Mouse (Mus musculus) lung, embryonic 14.5 days (tissue): ENCODE results near the gene Abcc5. TPM values are rescaled to one million over a fixed set of nuclear protein-coding genes. Genes with fewer than 3 reads are reported as not detected.
"Not testable (repeated sequence)": the region's sequence is repeated elsewhere in the genome, so short reads cannot be mapped to it uniquely, and the experiment has no call there.

Experiments
- ATAC-seq: fragments of 200-750 bp; cut with Nextera tagmentation; 2 replicates; pipeline ENCODE4 v1.8.0; 2017; ENCODE audit warnings: mild to moderate bottlenecking, moderate TSS enrichment, moderate library complexity; ENCODE audit not compliant: insufficient read depth
- DNase-seq: peaks from one replicate; pipeline ENCODE4 v3.0.0-alpha.2; 2015
- H3K27ac ChIP-seq: fragments of 300-500 bp; sonication (generic); 2 replicates; pipeline ENCODE4 v1.5.1; 2014; ENCODE audit warnings: low read depth, mild to moderate bottlenecking, moderate library complexity
- H3K27me3 ChIP-seq: fragments of 300-500 bp; sonication (generic); 2 replicates; pipeline ENCODE4 v1.6.1; 2014; ENCODE audit warnings: low read length, control low read depth; ENCODE audit not compliant: insufficient read depth
- H3K36me3 ChIP-seq: fragments of 300-500 bp; sonication (generic); 2 replicates; pipeline ENCODE4 v1.6.1; 2014; ENCODE audit warnings: control low read depth; ENCODE audit not compliant: insufficient read depth
- H3K4me1 ChIP-seq: fragments of 300-500 bp; sonication (generic); 2 replicates; pipeline ENCODE4 v1.6.1; 2014; ENCODE audit warnings: antibody characterized with exemption, control low read depth; ENCODE audit not compliant: insufficient read depth
- H3K4me2 ChIP-seq: fragments of 300-500 bp; sonication (generic); 2 replicates; pipeline ENCODE4 v1.6.1; 2014; ENCODE audit warnings: mild to moderate bottlenecking
- H3K4me3 ChIP-seq: fragments of 300-500 bp; sonication (generic); 2 replicates; pipeline ENCODE4 v1.5.1; 2014; ENCODE audit warnings: low read depth, low read length
- H3K9ac ChIP-seq: fragments of 300-500 bp; sonication (generic); 2 replicates; pipeline ENCODE4 v1.6.1; 2014
- H3K9me3 ChIP-seq: fragments of 300-500 bp; sonication (generic); 2 replicates; pipeline ENCODE4 v1.6.1; 2016; ENCODE audit warnings: low read depth, low read length, control low read depth
- CTCF ChIP-seq: IDR thresholded peaks from 2 replicates; pipeline ENCODE4 v1.5.1; 2016; ENCODE audit warnings: antibody characterized with exemption, low read depth
- WGBS: fragments of 180-500 bp; shearing (Covaris S2); extraction: QIAGEN DNeasy Blood & Tissue Kit; methylation state at CpG from one replicate; pipeline ENCODE4 v1.1.7; 2014; 5-methylcytosine and 5-hydroxymethylcytosine counted together
- polyA plus RNA-seq: library from polyadenylated mRNA; unstranded; fragments of >200 nt; fragmentation: Nextera tagmentation; extraction: Ambion mirVana; gene quantifications from 2 replicates; pipeline ENCODE4 v1.2.1, GENCODE M21; 2014

The Abcc5 gene
- polyA plus RNA-seq, 1 experiment from 2014 or later, result 63.0 TPM

- H3K4me3 ChIP-seq, result no peak overlapping the region
- ATAC-seq (no peak), DNase-seq (no peak)
- no peak for TF ChIP-seq CTCF
- no peaks in the 10 kb centered on the region for H3K36me3 ChIP-seq
- no peaks in the 10 kb centered on the region for H3K4me1 ChIP-seq
- H3K9ac ChIP-seq, result no peak overlapping the region
- no peaks in the 10 kb centered on the region for H3K9me3 ChIP-seq
- H3K4me2 ChIP-seq, result no peak overlapping the region
- no peak overlapping the region for H3K27ac ChIP-seq
- H3K27me3 ChIP-seq, result no peaks in the 10 kb centered on the region
Observed at GRCm38 (mm10) chr16:20464725-20465124, 38.5 kb upstream of the Abcc5 start.

GRCm38 (mm10) chr16:20458736-20459135, 32.5 kb upstream of the Abcc5 start:
- not testable (repeated sequence) for H3K4me1 ChIP-seq, H3K4me2 ChIP-seq, H3K9ac ChIP-seq, H3K4me3 ChIP-seq, H3K9me3 ChIP-seq, DNase-seq, H3K27ac ChIP-seq, H3K36me3 ChIP-seq, ATAC-seq, H3K27me3 ChIP-seq
- WGBS, result 87% methylated on average over 5 of the region's 5 CpGs

- no peak for ATAC-seq
- no peak for DNase-seq
Observed at GRCm38 (mm10) chr16:20456106-20456505, 29.9 kb upstream of the Abcc5 start.

GRCm38 (mm10) chr16:20454155-20454654, 28.0 kb upstream of the Abcc5 start:
- Histone ChIP-seq H3K36me3 (no peaks in the 10 kb centered on the region), H3K27me3 (no peaks in the 10 kb centered on the region), H3K27ac (no peak overlapping the region), H3K9me3 (no peaks in the 10 kb centered on the region), H3K4me1 (no peaks in the 10 kb centered on the region), H3K4me3 (no peak overlapping the region), H3K9ac (no peak overlapping the region), H3K4me2 (no peak overlapping the region)
- 87% methylated on average over 6 of the region's 6 CpGs for WGBS
- TF ChIP-seq CTCF, result no peak
- DNase-seq, result no peak
- no peak for ATAC-seq

More at GRCm38 (mm10) chr16:20456106-20456505, 29.9 kb upstream of the Abcc5 start:
- H3K4me3 ChIP-seq, result no peak overlapping the region
- no peak overlapping the region for H3K9ac ChIP-seq
- no peak overlapping the region for H3K4me2 ChIP-seq
- no peaks in the 10 kb centered on the region for H3K4me1 ChIP-seq
- H3K27ac ChIP-seq, result no peak overlapping the region
- WGBS, result 16% methylated on average over 1 of the region's 1 CpGs
- H3K27me3 ChIP-seq, result no peaks in the 10 kb centered on the region
- H3K36me3 ChIP-seq, result no peaks in the 10 kb centered on the region
- H3K9me3 ChIP-seq, result no peaks in the 10 kb centered on the region
- TF ChIP-seq CTCF, result no peak

GRCm38 (mm10) chr16:20451774-20452173, 25.6 kb upstream of the Abcc5 start:
- TF ChIP-seq CTCF, result no peak
- no peak for ATAC-seq
- no peak overlapping the region for H3K4me3 ChIP-seq

GRCm38 (mm10) chr16:20445871-20446270, 19.7 kb upstream of the Abcc5 start:
- no peak for ATAC-seq
- WGBS, result 68% methylated on average over 1 of the region's 1 CpGs
- TF ChIP-seq CTCF, result no peak
- no peak overlapping the region for H3K4me2 ChIP-seq
- H3K9ac ChIP-seq, result no peak overlapping the region
- H3K9me3 ChIP-seq, result no peaks in the 10 kb centered on the region
- DNase-seq, result no peak
- no peaks in the 10 kb centered on the region for H3K4me1 ChIP-seq
- no peaks in the 10 kb centered on the region for H3K36me3 ChIP-seq
- no peak overlapping the region for H3K4me3 ChIP-seq
- no peak overlapping the region for H3K27ac ChIP-seq
- H3K27me3 ChIP-seq, result no peaks in the 10 kb centered on the region

More at GRCm38 (mm10) chr16:20451774-20452173, 25.6 kb upstream of the Abcc5 start:
- no peak for DNase-seq
- Histone ChIP-seq H3K27me3 (no peaks in the 10 kb centered on the region), H3K4me2 (no peak overlapping the region), H3K36me3 (no peaks in the 10 kb centered on the region), H3K4me1 (no peaks in the 10 kb centered on the region), H3K9ac (no peak overlapping the region), H3K9me3 (no peaks in the 10 kb centered on the region), H3K27ac (no peak overlapping the region)
- 63% methylated on average over 6 of the region's 6 CpGs for WGBS

GRCm38 (mm10) chr16:20444831-20445388, 18.7 kb upstream of the Abcc5 start:
- DNase-seq, result no peak
- no peak for ATAC-seq
- no peaks in the 10 kb centered on the region for H3K9me3 ChIP-seq
- H3K27me3 ChIP-seq, result no peaks in the 10 kb centered on the region
- no peaks in the 10 kb centered on the region for H3K36me3 ChIP-seq
- no peak for TF ChIP-seq CTCF
- H3K4me1 ChIP-seq, result no peaks in the 10 kb centered on the region
- no peak overlapping the region for H3K9ac ChIP-seq
- 34% methylated on average over 7 of the region's 7 CpGs for WGBS
- no peak overlapping the region for H3K4me3 ChIP-seq
- no peak overlapping the region for H3K27ac ChIP-seq
- no peak overlapping the region for H3K4me2 ChIP-seq
